Mouse (Mus musculus) CH12.LX (cell line): ENCODE data around the gene Dbx2. TPM values are rescaled to one million over a fixed set of nuclear protein-coding genes. Genes with fewer than 3 reads are reported as not detected.

Source experiments
- DNase-seq: peaks from one replicate; pipeline ENCODE4 v3.0.0-alpha.2; 2013; ENCODE audit errors: extremely low read depth
- H3K27ac ChIP-seq: 2 replicates; pipeline ENCODE4 v1.5.1; 2012; ENCODE audit warnings: low read depth, mild to moderate bottlenecking, control low read depth, moderate library complexity; ENCODE audit not compliant: insufficient read depth
- H3K27me3 ChIP-seq: replicated peaks from 2 replicates; pipeline ENCODE3; 2012; ENCODE audit warnings: inconsistent platforms
- H3K36me3 ChIP-seq, 2 experiments: replicated peaks in 1 of 2; 2 replicates each; pipeline versions ENCODE3 to v1.6.1; 2012; ENCODE audit warnings: inconsistent platforms in 1 of 2, low read length in 1 of 2, mild to moderate bottlenecking in 1 of 2, mixed read lengths in 1 of 2, moderate library complexity in 1 of 2; ENCODE audit not compliant: control insufficient read depth in 1 of 2, insufficient read depth in 1 of 2
- H3K4me1 ChIP-seq, 2 experiments: 2 replicates each; pipeline ENCODE4 v1.6.1; 2012; ENCODE audit warnings: inconsistent platforms in 1 of 2, moderate library complexity in 1 of 2; ENCODE audit not compliant: insufficient read depth in 2 of 2, control insufficient read depth in 1 of 2
- H3K4me2 ChIP-seq: 2 replicates; pipeline ENCODE4 v1.6.1; 2012; ENCODE audit warnings: low read depth, mild to moderate bottlenecking, control low read depth; ENCODE audit not compliant: poor library complexity, insufficient read depth, severe bottlenecking
- H3K4me3 ChIP-seq, 3 experiments: fragments of 150-350 bp in 1 of 3; sonication (generic) in 1 of 3; replicated peaks in 1 of 3; 2 replicates each; pipeline versions ENCODE3 to v1.5.1; 2011 to 2012; ENCODE audit warnings: low read depth in 2 of 3, low read length in 2 of 3, mild to moderate bottlenecking in 2 of 3, moderate library complexity in 2 of 3, control low read depth in 1 of 3, improper control_type of control experiment in 1 of 3, inconsistent platforms in 1 of 3, mixed read lengths in 1 of 3; ENCODE audit not compliant: poor library complexity in 1 of 3
- H3K79me2 ChIP-seq: replicated peaks from 2 replicates; pipeline ENCODE4 v1.6.1; 2012; ENCODE audit warnings: mild to moderate bottlenecking, moderate library complexity; ENCODE audit not compliant: control insufficient read depth, poor library complexity, insufficient read depth, severe bottlenecking; ENCODE audit errors: extremely low read depth
- H3K9ac ChIP-seq: 2 replicates; pipeline ENCODE4 v1.6.1; 2012; ENCODE audit warnings: low read depth, mild to moderate bottlenecking, control low read depth, moderate library complexity; ENCODE audit not compliant: insufficient read depth
- H3K9me3 ChIP-seq: replicated peaks from 2 replicates; pipeline ENCODE3; 2012; ENCODE audit warnings: low read length, inconsistent platforms, mixed read lengths
- CHD2 ChIP-seq: IDR thresholded peaks from 2 replicates; pipeline ENCODE4 v1.6.1; 2011; ENCODE audit warnings: low read length, improper control_type of control experiment
- CTCF ChIP-seq, 2 experiments: IDR thresholded peaks in 1 of 2; conservative IDR thresholded peaks in 1 of 2; 2 replicates each; pipeline ENCODE4 v1.5.1; 2011 to 2012; ENCODE audit warnings: low read depth in 2 of 2, low read length in 2 of 2, improper control_type of control experiment in 1 of 2, inconsistent platforms in 1 of 2, mild to moderate bottlenecking in 1 of 2, moderate library complexity in 1 of 2
- E2F4 ChIP-seq: IDR thresholded peaks from 2 replicates; pipeline ENCODE4 v1.6.1; 2011; ENCODE audit warnings: low read depth, low read length, improper control_type of control experiment; ENCODE audit not compliant: insufficient replicate concordance
- EP300 ChIP-seq: IDR thresholded peaks from 2 replicates; pipeline ENCODE4 v1.6.1; 2011; ENCODE audit warnings: low read length, improper control_type of control experiment
- HCFC1 ChIP-seq: IDR thresholded peaks from 2 replicates; pipeline ENCODE4 v1.6.1; 2012; ENCODE audit warnings: low read depth, mild to moderate bottlenecking, inconsistent platforms, low read length, improper control_type of control experiment
- IRF4 ChIP-seq: IDR thresholded peaks from 2 replicates; pipeline ENCODE4 v1.6.1; 2014; ENCODE audit warnings: low read depth, mild to moderate bottlenecking, inconsistent platforms, low read length, improper control_type of control experiment
- JUN ChIP-seq: IDR thresholded peaks from 2 replicates; pipeline ENCODE4 v1.6.1; 2011; ENCODE audit warnings: low read depth, mild to moderate bottlenecking, low read length, improper control_type of control experiment, moderate library complexity; ENCODE audit not compliant: insufficient read depth
- KAT2A ChIP-seq: IDR thresholded peaks from 2 replicates; pipeline ENCODE4 v1.6.1; 2012; ENCODE audit warnings: low read length, improper control_type of control experiment, inconsistent platforms; ENCODE audit not compliant: insufficient replicate concordance
- MAFK ChIP-seq: IDR thresholded peaks from 2 replicates; pipeline ENCODE4 v1.6.1; 2011; ENCODE audit warnings: low read length, improper control_type of control experiment; ENCODE audit not compliant: insufficient replicate concordance
- MAZ ChIP-seq: IDR thresholded peaks from 2 replicates; pipeline ENCODE4 v1.6.1; 2012; ENCODE audit warnings: low read depth, mild to moderate bottlenecking, inconsistent platforms, low read length, improper control_type of control experiment, moderate library complexity
- MEF2A ChIP-seq: IDR thresholded peaks from 2 replicates; pipeline ENCODE4 v1.6.1; 2014; ENCODE audit warnings: low read depth, mild to moderate bottlenecking, inconsistent platforms, low read length, improper control_type of control experiment, borderline replicate concordance
- MXI1 ChIP-seq: IDR thresholded peaks from 2 replicates; pipeline ENCODE4 v1.6.1; 2011; ENCODE audit warnings: mild to moderate bottlenecking, low read depth, low read length, improper control_type of control experiment
- MYC ChIP-seq: IDR thresholded peaks from 2 replicates; pipeline ENCODE4 v1.6.1; 2011; ENCODE audit warnings: low read depth, mild to moderate bottlenecking, improper control_type of control experiment, low read length
- POLR2A ChIP-seq: IDR thresholded peaks from 2 replicates; pipeline ENCODE4 v1.6.1; 2011; ENCODE audit warnings: low read depth, mild to moderate bottlenecking, improper control_type of control experiment, low read length
- RAD21 ChIP-seq: IDR thresholded peaks from 2 replicates; pipeline ENCODE4 v1.6.1; 2011; ENCODE audit warnings: low read depth, mild to moderate bottlenecking, low read length, improper control_type of control experiment, moderate library complexity
- TCF12 ChIP-seq: IDR thresholded peaks from 2 replicates; pipeline ENCODE4 v1.6.1; 2014; ENCODE audit warnings: low read depth, mild to moderate bottlenecking, inconsistent platforms, low read length, improper control_type of control experiment
- UBTF ChIP-seq: IDR thresholded peaks from 2 replicates; pipeline ENCODE4 v1.6.1; 2012; ENCODE audit warnings: low read depth, mild to moderate bottlenecking, inconsistent platforms, low read length, improper control_type of control experiment, moderate library complexity
- USF1 ChIP-seq: IDR thresholded peaks from 2 replicates; pipeline ENCODE4 v1.6.1; 2014; ENCODE audit warnings: low read depth, mild to moderate bottlenecking, inconsistent platforms, low read length, improper control_type of control experiment
- USF2 ChIP-seq: conservative IDR thresholded peaks from 2 replicates; pipeline ENCODE4 v1.6.1; 2011; ENCODE audit warnings: low read depth, low read length, improper control_type of control experiment
- ZC3H11A ChIP-seq: IDR thresholded peaks from 2 replicates; pipeline ENCODE4 v1.6.1; 2012; ENCODE audit warnings: low read depth, mild to moderate bottlenecking, inconsistent platforms, low read length, improper control_type of control experiment
- ZNF384 ChIP-seq: IDR thresholded peaks from 2 replicates; pipeline ENCODE4 v1.6.1; 2012; ENCODE audit warnings: low read depth, low read length, improper control_type of control experiment, inconsistent platforms
- dilution Hi-C: fragments of 300-500 bp; cut with MboI; formaldehyde crosslinking; loops from 2 replicates; pipeline ENCODE4 v1.14.3; 2020; ENCODE audit warnings: low sequenced_read_pairs; ENCODE audit not compliant: extremely low pct_unique_long_range_greater_than_20kb, extremely low pct_ligation_motif_present
- in situ Hi-C: fragments of 300-500 bp; cut with MboI; formaldehyde crosslinking; loops from 3 replicates; pipeline ENCODE4 v1.14.3; 2019; ENCODE audit warnings: low sequenced_read_pairs, low pct_ligation_motif_present, low pct_unique_long_range_greater_than_20kb, mixed read lengths
- polyA plus RNA-seq: library from polyadenylated mRNA; unstranded; fragments of >175 nt; gene quantifications from 2 replicates; pipeline ENCODE4 v1.2.1, GENCODE M21; 2012; ENCODE audit warnings: low read depth; ENCODE audit not compliant: insufficient read length
- total RNA-seq, 2 experiments: library from RNA; depleted of rRNA; stranded (reverse); fragments of 300-350 nt in 1 of 2; fragments of >200 nt in 1 of 2; gene quantifications; 2 replicates each; pipeline ENCODE4 v1.2.3; 2012 to 2014

The Dbx2 gene
- total and polyA plus RNA-seq, 3 experiments: 0.05 to 0.51 (median 0.47) TPM

- Histone ChIP-seq H3K27me3 (no peaks in the 10 kb centered on the region), H3K27ac (no peak overlapping the region), H3K36me3 (no peaks in the 10 kb centered on the region), H3K79me2 (no peaks in the 10 kb centered on the region), H3K9ac (no peak overlapping the region), H3K9me3 (no peaks in the 10 kb centered on the region), H3K4me3 (no peak overlapping the region), H3K4me1 (no peaks in the 10 kb centered on the region), H3K4me2 (no peak overlapping the region)
- in situ Hi-C loops (no loop called here), dilution Hi-C loops (no loop called here)
- no peak for DNase-seq
- TF ChIP-seq POLR2A (no peak), MAZ (no peak), USF2 (no peak), RAD21 (no peak), CHD2 (no peak), E2F4 (no peak), ZNF384 (no peak), HCFC1 (no peak), MEF2A (no peak), MXI1 (no peak), UBTF (no peak), JUN (no peak), MYC (no peak), CTCF (conservative IDR thresholded peaks at IDR 0.05 in 1 of 2, IDR thresholded peaks at IDR 0.05 in 1 of 2; ENCODE audit: low read depth in 2 of 2, low read length in 2 of 2) (no peak), KAT2A (no peak), IRF4 (no peak), TCF12 (no peak), MAFK (no peak)
These were observed 33.0 kb downstream of the Dbx2 start for GRCm38 (mm10) chr15:95622797-95623196.

- Histone ChIP-seq H3K4me3 (no peak overlapping the region), H3K9ac (no peak overlapping the region), H3K4me1 (no peaks in the 10 kb centered on the region), H3K4me2 (no peak overlapping the region), H3K36me3 (no peaks in the 10 kb centered on the region), H3K27ac (no peak overlapping the region), H3K9me3 (no peaks in the 10 kb centered on the region), H3K27me3 (peaks cover 2% of the 10 kb centered on the region), H3K79me2 (no peaks in the 10 kb centered on the region)
- in situ Hi-C loops: no loop called here
- no peak for DNase-seq
- TF ChIP-seq USF1: no peak
- no peak for TF ChIP-seq ZC3H11A
- TF ChIP-seq KAT2A: no peak
- TF ChIP-seq EP300: no peak
- no peak for TF ChIP-seq MEF2A
- no peak for TF ChIP-seq MXI1
- no peak for TF ChIP-seq IRF4
- TF ChIP-seq JUN: no peak
- dilution Hi-C loops: no loop called here
These were observed 43.2 kb downstream of the Dbx2 start for GRCm38 (mm10) chr15:95612600-95612999.
